Mouse (Mus musculus): ENCODE measurements around the gene Sf3b6. TPM values are rescaled to one million over a fixed set of nuclear protein-coding genes. Genes with fewer than 3 reads are reported as not detected.
A peak's percentile ranks its signal among the peaks of the same experiment; 100 is the strongest.

Gene Sf3b6
- polyA plus RNA-seq, 1 experiment from 2014 or later, result 147 TPM

DNA sequence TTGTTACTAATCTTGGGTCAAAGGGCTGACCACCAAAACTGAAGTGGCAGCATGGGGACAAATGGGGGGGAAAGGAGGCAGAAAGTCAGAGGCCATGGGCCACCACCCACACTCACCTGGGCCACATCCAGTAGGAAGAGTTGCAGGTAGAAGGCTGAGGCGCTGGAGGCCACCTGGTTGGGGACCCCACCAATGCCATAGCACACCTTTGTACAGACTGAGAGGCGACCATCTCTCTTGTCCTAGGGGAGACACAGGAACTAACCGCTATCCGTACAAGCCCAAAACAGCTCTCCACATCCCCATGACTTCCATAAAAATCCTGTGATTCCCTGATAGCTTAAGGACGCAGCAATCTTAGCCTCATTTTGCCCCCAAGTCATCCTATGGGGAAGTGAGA is 53.9 kb downstream of the Sf3b6 start:
- WGBS (ENCODE audit: insufficient replicate concordance), result 90% methylated on average over 5 of the region's 5 CpGs
- Histone ChIP-seq H3K36me3 (peaks cover 59% of the 10 kb centered on the region), H3K27me3 (no peaks in the 10 kb centered on the region), H3K9ac (peak overlapping the region; percentile 98), H3K4me3 (replicated peaks) (peak overlapping the region; percentile 85), H3K9me3 (replicated peaks) (no peaks in the 10 kb centered on the region), H3K4me2 (peak overlapping the region; percentile 82), H3K27ac (peak overlapping the region; percentile 100), H3K4me1 (replicated peaks) (peaks cover 74% of the 10 kb centered on the region)
- DNase-seq (no peak), ATAC-seq (ENCODE audit: low read depth) (no peak)

GRCm38 (mm10) chr12:4872273-4872672 is 54.9 kb downstream of the Sf3b6 start:
- H3K4me2 ChIP-seq, result peak overlapping the region; percentile 82
- H3K9ac ChIP-seq, result peak overlapping the region; percentile 98
- ATAC-seq (ENCODE audit: low read depth) (no peak), DNase-seq (peak; percentile 28)
- H3K36me3 ChIP-seq, result peaks cover 49% of the 10 kb centered on the region
- peak overlapping the region; percentile 85 for H3K4me3 ChIP-seq (replicated peaks)
- H3K9me3 ChIP-seq (replicated peaks), result no peaks in the 10 kb centered on the region
- 38% methylated on average over 4 of the region's 4 CpGs for WGBS (ENCODE audit: insufficient replicate concordance)
- peaks cover 74% of the 10 kb centered on the region for H3K4me1 ChIP-seq (replicated peaks)
- no peaks in the 10 kb centered on the region for H3K27me3 ChIP-seq
- H3K27ac ChIP-seq, result peak overlapping the region; percentile 100

DNA sequence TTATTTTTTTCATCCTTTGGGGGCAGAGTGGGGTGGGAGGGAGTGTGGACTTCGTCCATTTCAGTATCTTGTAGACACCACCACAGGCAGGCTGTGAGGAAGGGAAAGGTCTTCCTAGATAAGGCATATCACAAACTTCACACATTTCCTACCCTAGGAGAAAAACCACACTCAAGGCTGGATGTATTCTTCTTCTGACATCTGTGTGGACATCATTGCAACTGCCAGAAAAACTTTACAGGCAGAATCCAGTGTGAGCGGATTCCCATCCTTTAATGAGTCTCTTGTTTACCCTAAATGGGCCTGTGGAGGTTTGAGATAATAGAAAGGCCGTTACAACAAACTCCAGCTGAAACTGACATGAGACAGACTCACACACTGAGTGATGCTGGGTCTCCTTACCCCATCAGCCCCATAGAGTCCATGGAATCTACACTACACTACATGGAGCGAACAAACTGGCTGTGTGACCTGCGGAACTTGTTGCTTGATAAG is 55.7 kb downstream of the Sf3b6 start:
- H3K27ac ChIP-seq, result peak overlapping the region; percentile 100
- peak overlapping the region; percentile 98 for H3K9ac ChIP-seq
- WGBS (ENCODE audit: insufficient replicate concordance), result 12% methylated on average over 5 of the region's 5 CpGs
- peaks cover 41% of the 10 kb centered on the region for H3K36me3 ChIP-seq
- peak; percentile 89 for ATAC-seq (ENCODE audit: low read depth)
- no peaks in the 10 kb centered on the region for H3K9me3 ChIP-seq (replicated peaks)
- DNase-seq, result peak; percentile 68
- H3K27me3 ChIP-seq, result no peaks in the 10 kb centered on the region
- peaks cover 71% of the 10 kb centered on the region for H3K4me1 ChIP-seq (replicated peaks)
- peak overlapping the region; percentile 85 for H3K4me3 ChIP-seq (replicated peaks)
- peak overlapping the region; percentile 82 for H3K4me2 ChIP-seq

GRCm38 (mm10) chr12:4873531-4873930 is 56.2 kb downstream of the Sf3b6 start:
- DNase-seq, result peak; percentile 13
- no peaks in the 10 kb centered on the region for H3K9me3 ChIP-seq (replicated peaks)
- 10% methylated on average over 6 of the region's 6 CpGs for WGBS (ENCODE audit: insufficient replicate concordance)

GRCm38 (mm10) chr12:4874161-4874927 is 57.0 kb downstream of the Sf3b6 start, which contains the start of gene Mfsd2b:
Mfsd2b (minus strand) TSS chr12:4874359.
- H3K4me1 ChIP-seq (replicated peaks), result peaks cover 66% of the 10 kb centered on the region
- peak; percentile 94 for DNase-seq
- H3K4me2 ChIP-seq, result peak within 1 kb of the TSS; percentile 82
- H3K27me3 ChIP-seq, result no peaks in the 10 kb centered on the region
- H3K9ac ChIP-seq, result peak within 1 kb of the TSS; percentile 98
- H3K4me3 ChIP-seq (replicated peaks), result peak within 1 kb of the TSS; percentile 85
- H3K27ac ChIP-seq, result peak within 1 kb of the TSS; percentile 100
- no peaks in the 10 kb centered on the region for H3K9me3 ChIP-seq (replicated peaks)
- peak; percentile 83 for ATAC-seq (ENCODE audit: low read depth)
- peaks cover 39% of the 10 kb centered on the region for H3K36me3 ChIP-seq
- WGBS (ENCODE audit: insufficient replicate concordance), result 2% methylated on average over 24 of the region's 24 CpGs

More at GRCm38 (mm10) chr12:4873531-4873930, 56.2 kb downstream of the Sf3b6 start:
- Histone ChIP-seq H3K4me1 (replicated peaks) (peaks cover 73% of the 10 kb centered on the region), H3K4me2 (peak overlapping the region; percentile 82), H3K27ac (peak overlapping the region; percentile 100), H3K9ac (peak overlapping the region; percentile 98), H3K27me3 (no peaks in the 10 kb centered on the region), H3K36me3 (peaks cover 39% of the 10 kb centered on the region), H3K4me3 (replicated peaks) (peak overlapping the region; percentile 85)
- ATAC-seq (ENCODE audit: low read depth), result 0 out of 2 replicates have a peak, but pooled peaks have one; percentile 6

DNA sequence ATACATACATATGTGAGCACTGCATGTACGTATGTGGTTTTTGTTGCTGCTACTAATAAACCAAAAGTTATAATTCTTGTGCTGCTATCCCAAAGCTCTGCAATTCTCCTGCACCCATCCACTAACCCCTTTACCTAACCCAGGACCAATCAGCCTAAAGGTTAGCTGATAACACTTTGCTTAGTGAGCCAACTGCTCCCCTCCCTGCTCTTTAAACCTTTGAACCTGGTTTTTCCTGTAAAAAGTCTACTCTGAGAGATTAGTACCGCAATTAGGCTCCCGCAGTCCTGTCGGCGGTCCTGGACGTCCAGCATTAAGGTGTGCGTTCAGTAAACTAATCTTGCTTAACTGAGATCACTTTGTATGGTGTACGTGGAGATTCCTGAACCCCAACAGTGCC is 58.3 kb downstream of the Sf3b6 start:
- Histone ChIP-seq H3K4me3 (replicated peaks) (no peak overlapping the region), H3K9me3 (replicated peaks) (no peaks in the 10 kb centered on the region), H3K4me2 (0 out of 2 replicates have a peak overlapping the region, but pooled peaks have one; percentile 8), H3K27ac (peak overlapping the region; percentile 47), H3K27me3 (no peaks in the 10 kb centered on the region), H3K36me3 (peaks cover 38% of the 10 kb centered on the region), H3K9ac (peak overlapping the region; percentile 23; the same call in 1 of the 2 replicates), H3K4me1 (replicated peaks) (peaks cover 54% of the 10 kb centered on the region)
- 77% methylated on average over 8 of the region's 8 CpGs for WGBS (ENCODE audit: insufficient replicate concordance)
- ATAC-seq (ENCODE audit: low read depth) (no peak), DNase-seq (no peak)

Other genes with a start within 250 kb of the Sf3b6 start
- 24.2 and 27.9 TPM in 2 replicates for gene Itsn2, start 224.9 kb upstream of the Sf3b6 start, polyA plus RNA-seq (2015; fragmentation: Nextera tagmentation; extraction: Ambion mirVana)
- gene Gm3625, start 224.6 kb upstream of the Sf3b6 start, polyA plus RNA-seq (2015; fragmentation: Nextera tagmentation; extraction: Ambion mirVana), result not detected in 2 replicates
- 0.05 TPM in 1 of 2 replicates, not detected in the other for gene Fam228a, start 79.1 kb upstream of the Sf3b6 start, polyA plus RNA-seq (2015; fragmentation: Nextera tagmentation; extraction: Ambion mirVana)
- 1.2 and 1.5 TPM in 2 replicates for gene Pfn4, start 48.5 kb upstream of the Sf3b6 start, polyA plus RNA-seq (2015; fragmentation: Nextera tagmentation; extraction: Ambion mirVana)
- gene Fam228b, start 48.3 kb upstream of the Sf3b6 start, polyA plus RNA-seq (2015; fragmentation: Nextera tagmentation; extraction: Ambion mirVana), result 0.87 and 0.89 TPM in 2 replicates
- 3.2 and 3.6 TPM in 2 replicates for gene Fkbp1b, start 24.0 kb downstream of the Sf3b6 start, polyA plus RNA-seq (2015; fragmentation: Nextera tagmentation; extraction: Ambion mirVana)
- gene Wdcp, start 25.8 kb downstream of the Sf3b6 start, polyA plus RNA-seq (2015; fragmentation: Nextera tagmentation; extraction: Ambion mirVana), result 16.1 and 17.3 TPM in 2 replicates
- 61.2 and 64.9 TPM in 2 replicates for gene Mfsd2b, start 56.8 kb downstream of the Sf3b6 start, polyA plus RNA-seq (2015; fragmentation: Nextera tagmentation; extraction: Ambion mirVana)
- gene Ubxn2a, start 90.2 kb downstream of the Sf3b6 start, polyA plus RNA-seq (2015; fragmentation: Nextera tagmentation; extraction: Ambion mirVana), result 35.8 and 45.1 TPM in 2 replicates
- 4.9 and 5.1 TPM in 2 replicates for gene Atad2b, start 99.8 kb downstream of the Sf3b6 start, polyA plus RNA-seq (2015; fragmentation: Nextera tagmentation; extraction: Ambion mirVana)